Mouse (Mus musculus): ENCODE results near the gene Usp40.
"Not testable (repeated sequence)": the region's sequence is repeated elsewhere in the genome, so short reads cannot be mapped to it uniquely, and the experiment has no call there.

Gene Usp40

GRCm38 (mm10) chr1:88008211-88008697 is at the start of gene Usp40:
Gene Usp40 (minus strand): TSS chr1:88008551.
- DNase-seq (ENCODE audit: low read depth), result peak; percentile 63

DNA sequence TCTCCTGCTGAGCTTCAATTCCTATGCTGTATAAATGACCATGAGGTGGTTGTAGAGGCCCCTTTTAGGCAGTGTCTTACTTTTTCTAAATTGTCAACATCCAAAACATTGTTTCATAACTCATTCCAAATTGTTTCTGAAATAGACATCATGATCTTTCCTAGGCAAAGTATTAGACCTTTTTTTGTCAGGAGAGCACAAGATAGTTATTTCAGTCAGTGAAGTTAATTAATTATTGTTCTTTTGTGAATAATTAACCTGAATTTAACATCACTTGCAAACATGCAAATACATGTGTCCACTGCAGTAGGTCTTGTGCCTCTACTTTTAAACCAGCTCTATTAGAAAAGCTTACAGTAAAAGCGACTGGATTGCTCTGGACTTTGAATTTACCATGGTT is 46.7 kb upstream of the Usp40 start, which contains the start of gene Ugt1a10:
Ugt1a10 (plus strand) TSS at position 301 of the 400 bp plus-strand sequence.
- no peak for DNase-seq (ENCODE audit: low read depth)

- DNase-seq (ENCODE audit: low read depth), result not testable (repeated sequence)
Measured at GRCm38 (mm10) chr1:88047408-88047807, 39.1 kb upstream of the Usp40 start.

- DNase-seq (ENCODE audit: low read depth), result not testable (repeated sequence)
Measured at GRCm38 (mm10) chr1:88044832-88045437, 36.6 kb upstream of the Usp40 start.

DNA sequence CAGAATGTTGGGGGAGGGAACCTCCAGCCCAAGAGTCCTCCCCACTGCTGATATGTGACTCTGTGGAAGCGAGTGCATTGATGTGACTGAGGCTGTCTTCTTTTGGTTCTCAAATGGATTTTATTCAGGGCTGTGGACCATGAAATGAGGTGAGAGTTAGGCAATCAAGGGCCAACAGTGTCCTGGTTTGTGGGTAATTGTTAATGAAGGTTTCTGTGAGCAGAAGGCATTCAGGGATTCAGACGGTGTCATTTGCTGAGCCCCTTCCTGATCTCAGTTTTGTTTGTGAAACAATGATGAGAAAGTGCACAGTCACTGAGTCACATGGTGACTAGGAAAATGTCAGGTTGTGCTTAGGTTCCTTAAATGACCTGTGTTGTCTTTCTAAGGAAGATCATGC is 34.7 kb upstream of the Usp40 start:
- DNase-seq (ENCODE audit: low read depth), result not testable (repeated sequence)

DNA sequence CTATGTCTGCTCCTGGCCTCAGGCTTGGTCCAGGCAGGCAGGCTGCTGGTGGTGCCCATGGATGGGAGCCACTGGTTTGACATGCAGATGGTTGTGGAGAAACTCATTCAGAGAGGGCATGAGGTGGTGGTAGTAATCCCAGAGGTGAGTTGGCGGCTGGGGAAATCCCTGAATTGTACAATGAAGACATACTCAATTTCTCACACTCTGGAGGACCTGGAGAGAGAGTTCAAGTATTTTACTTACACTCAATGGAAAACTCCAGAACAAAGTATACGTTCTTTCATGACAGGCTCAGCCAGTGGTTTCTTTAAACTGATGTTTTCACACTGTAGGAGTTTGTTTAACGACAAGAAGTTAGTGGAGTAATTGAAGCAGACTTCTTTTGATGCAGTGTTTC is 16.9 kb upstream of the Usp40 start:
- DNase-seq (ENCODE audit: low read depth), result not testable (repeated sequence)

DNA sequence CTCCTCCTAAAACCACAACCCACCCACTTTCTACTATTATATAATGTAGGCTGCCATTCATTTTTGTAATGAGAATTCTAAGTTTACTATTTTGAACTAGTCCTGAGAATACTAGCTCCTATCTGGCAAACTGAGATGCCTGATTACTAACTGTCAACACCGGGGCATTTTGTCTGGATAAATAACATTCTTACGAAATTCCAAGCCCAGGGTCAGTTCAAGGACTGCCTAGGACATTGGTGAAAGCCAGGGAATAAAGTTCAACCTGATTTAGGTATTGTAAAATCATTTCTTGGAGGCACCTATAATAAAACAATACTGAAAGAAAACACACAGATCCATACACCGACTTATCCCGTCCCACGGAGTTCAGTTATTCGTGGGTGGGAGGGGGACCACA is 7.0 kb upstream of the Usp40 start:
- no peak for DNase-seq (ENCODE audit: low read depth)

DNA sequence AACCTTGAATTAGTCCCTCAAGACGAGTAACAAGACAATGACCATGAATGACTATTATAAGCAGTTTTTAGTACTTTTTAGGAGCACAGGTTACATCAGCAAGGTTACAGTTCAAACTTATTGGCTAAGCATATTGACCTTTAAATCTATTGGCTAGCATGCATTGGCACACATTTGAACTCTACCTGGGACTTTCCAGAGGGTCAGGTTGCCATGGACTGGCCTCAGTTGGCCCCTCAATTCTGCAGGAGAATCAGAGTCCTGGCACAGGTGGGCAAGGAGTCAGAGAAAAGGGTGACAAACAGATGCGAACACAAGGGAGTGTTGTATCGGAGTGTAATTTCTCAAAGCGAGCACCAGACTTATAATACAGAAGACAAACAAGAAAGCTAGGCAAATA is 6.3 kb upstream of the Usp40 start:
- DNase-seq (ENCODE audit: low read depth), result no peak

DNA sequence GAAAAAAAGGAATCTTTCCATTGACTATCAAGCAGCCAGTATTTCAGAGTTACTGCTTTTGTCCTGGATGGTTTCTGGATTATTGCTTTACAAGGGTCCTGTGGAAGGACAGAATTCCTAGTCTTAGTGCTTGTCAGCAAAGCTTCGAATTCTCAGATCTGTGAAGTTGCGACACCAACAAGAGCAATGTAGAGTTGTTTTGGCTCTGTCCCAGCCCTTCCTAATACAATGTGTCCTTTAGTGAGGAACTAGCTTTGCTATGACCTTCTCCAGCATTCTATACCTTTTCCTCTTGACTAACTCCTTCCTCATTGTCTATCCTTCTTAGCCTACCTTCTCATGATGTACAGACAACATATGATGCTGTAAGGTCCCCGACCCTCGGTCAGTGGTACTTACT is 5.8 kb upstream of the Usp40 start:
- no peak for DNase-seq (ENCODE audit: low read depth)

DNA sequence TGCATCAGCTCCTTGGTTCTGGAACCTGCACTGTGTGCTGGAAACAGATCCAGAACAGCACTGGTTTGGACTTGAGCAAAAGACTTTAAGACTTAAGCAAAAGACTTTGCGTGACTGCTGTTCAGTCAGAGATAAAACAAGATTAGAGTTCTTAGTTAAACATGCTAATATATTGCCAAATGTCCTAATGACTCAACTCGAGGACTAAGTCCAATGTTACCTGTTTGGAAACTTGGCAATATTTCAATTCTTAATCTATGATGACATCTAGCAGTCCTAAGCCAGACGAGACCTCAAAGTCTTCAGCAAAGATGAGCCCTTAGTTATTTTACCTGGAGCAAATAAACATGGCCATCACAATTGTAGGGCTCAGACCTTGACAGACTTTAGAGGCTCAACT is 5.4 kb upstream of the Usp40 start:
- DNase-seq (ENCODE audit: low read depth), result no peak

DNA sequence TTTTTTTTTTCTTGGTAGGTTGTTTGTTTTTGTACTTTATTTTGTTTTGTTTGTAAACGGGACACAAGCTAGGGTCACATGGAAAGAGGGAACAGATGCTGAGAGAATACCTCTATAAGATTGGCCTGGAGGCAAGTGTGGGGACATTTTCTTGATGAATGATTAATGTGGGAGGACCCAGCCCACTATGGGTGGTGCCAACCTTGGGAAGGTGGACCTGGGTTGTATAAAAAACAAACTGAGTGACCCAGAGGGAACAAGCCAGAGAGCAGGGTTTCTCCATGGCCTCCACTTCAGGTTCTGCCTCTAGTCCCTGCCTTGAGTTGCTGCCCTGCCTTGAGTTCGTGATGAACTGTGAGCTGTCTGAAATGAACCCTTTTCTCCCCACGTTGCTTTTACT is 1.2 kb upstream of the Usp40 start:
- DNase-seq (ENCODE audit: low read depth), result no peak

GRCm38 (mm10) chr1:88008735-88009134 is 384 bp upstream of the Usp40 start:
- DNase-seq (ENCODE audit: low read depth), result no peak

DNA sequence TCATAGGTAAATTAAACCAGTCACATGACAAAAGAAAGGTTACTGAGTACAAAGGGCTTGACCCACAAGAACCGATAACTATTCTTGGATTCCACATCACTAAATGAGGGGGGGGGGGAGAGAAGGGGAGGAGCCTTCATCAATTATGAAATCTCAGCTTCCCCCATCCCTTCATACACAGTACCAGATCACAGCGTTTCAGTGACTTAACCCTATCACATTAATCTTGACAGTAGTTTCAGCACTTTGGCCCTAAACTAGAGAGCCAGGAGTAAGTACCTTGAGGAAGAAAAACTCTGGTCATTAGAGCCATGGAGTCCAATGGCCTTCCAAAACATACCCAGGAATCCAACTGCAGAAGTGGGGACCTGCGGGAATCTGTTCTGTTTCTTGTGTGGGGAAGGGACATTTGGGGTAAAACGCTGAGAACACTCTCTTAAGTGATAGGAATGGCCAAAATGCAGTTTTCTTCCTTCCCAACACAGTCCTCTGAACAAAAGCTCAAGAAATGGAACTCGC is 600 bp downstream of the Usp40 start:
- no peak for DNase-seq (ENCODE audit: low read depth)

DNA sequence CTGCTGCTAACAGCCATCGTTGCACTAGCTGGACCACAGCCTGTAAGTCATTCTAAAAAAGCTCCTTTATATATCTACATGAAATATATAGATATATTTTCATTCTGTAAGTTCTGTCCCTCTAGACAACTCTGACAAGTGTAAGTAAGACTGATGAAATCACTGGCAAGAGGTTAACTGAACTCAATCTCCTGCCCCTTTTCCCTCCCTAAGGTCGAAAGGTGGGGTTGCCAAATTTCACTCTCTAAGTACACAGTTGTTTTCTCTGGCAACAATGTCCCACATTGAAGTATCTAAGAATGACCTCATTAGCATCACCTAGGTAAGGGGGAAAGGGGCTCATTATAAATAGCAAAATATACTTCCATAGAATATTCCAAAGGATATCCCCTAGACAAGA is 15.6 kb downstream of the Usp40 start:
- DNase-seq (ENCODE audit: low read depth), result no peak

DNA sequence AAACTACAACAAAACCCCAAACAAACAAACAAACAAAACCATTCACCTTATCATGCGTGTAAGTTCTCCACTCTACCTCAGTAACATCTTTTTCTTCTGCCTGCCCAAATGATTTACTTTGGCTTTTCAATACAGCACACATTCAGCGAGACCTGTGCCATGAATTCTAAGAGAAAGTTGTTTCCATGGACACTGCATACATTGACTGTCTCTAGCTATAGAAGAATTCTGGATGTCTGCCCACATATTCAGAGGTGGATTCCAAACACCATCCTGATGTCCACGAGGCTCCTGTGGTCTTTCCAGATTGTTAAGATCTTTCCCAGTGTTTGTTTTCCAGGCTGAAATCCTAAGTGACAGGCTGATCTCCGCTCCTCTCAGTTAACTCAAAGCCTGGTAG is 26.1 kb downstream of the Usp40 start:
- no peak for DNase-seq (ENCODE audit: low read depth)

GRCm38 (mm10) chr1:87970381-87970780 is 38.0 kb downstream of the Usp40 start:
- DNase-seq (ENCODE audit: low read depth), result no peak

- peak; percentile 53 for DNase-seq (ENCODE audit: low read depth)
Measured at GRCm38 (mm10) chr1:87961459-87962167, 46.7 kb downstream of the Usp40 start.

GRCm38 (mm10) chr1:87960752-87961151 is 47.6 kb downstream of the Usp40 start:
- DNase-seq (ENCODE audit: low read depth), result no peak

- no peak for DNase-seq (ENCODE audit: low read depth)
Measured at GRCm38 (mm10) chr1:87959998-87960431, 48.3 kb downstream of the Usp40 start.

DNA sequence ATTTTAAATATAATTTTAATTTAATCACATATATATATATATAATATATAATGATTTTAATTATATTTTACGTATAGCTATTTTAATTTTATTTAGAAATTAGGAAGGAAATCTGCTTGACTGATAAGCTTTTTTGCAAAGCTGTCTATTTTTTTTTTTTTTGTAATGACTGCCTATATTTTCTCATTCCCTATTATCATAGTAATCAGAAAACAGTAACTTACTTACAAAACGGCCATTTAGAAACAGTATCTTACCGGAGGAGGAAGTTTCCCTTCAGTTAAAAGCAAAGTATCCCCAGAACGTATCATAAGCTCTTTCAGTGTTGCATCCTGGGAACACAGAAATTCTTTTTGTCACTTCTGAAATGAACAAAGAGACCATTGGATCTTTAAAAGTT is 48.8 kb downstream of the Usp40 start:
- DNase-seq (ENCODE audit: low read depth), result no peak

GRCm38 (mm10) chr1:87958931-87959330 is 49.4 kb downstream of the Usp40 start:
- no peak for DNase-seq (ENCODE audit: low read depth)

- no peak for DNase-seq (ENCODE audit: low read depth)
Measured at GRCm38 (mm10) chr1:87953073-87953472, 55.3 kb downstream of the Usp40 start.

- no peak for DNase-seq (ENCODE audit: low read depth)
Measured at GRCm38 (mm10) chr1:87951641-87952040, 56.7 kb downstream of the Usp40 start.
